Mouse (Mus musculus): ENCODE data around the gene Ccdc92.

Ccdc92 gene

DNA sequence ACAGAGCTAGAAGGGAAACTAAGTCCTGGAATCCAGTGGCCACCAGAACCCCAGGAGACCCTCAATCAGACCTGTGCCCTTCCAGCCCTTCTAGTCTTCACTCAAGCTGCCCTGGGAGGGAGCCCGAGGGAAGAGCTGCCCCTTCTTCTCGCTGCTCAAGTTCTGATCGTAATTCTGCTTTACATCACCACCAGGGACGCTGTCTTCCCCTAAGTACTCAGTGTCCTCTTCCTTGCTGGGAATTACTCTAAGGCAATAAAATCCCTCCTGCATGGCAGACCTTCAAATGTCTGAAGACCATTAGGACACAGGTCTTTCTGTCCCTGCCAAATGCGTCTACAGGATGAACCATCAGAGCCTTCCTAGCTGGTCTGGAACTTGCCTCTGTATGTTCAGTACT lies 2.2 kb downstream of the Ccdc92 start:
- no peak for DNase-seq (ENCODE audit: low read depth in 1 of 2, low spot score in 2 of 2)

DNA sequence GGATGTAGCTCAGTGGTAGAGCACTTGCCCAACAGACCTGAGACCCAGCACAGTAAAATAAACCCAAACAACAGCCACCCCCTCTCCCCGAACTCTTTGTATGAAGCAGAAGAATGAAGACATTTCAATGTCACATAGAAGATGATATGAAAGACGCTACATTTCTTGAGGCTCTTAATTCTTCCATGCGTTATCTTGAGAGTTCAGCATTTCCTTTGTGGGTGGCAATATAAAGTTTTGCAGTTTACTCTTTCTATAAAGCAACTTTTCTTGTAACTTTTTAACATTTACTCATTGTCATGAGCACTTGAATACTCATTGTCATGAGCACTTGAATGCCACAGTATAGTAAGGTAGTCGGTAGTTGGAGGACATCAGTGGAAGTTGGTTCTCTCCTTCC lies 8.0 kb downstream of the Ccdc92 start:
- DNase-seq (ENCODE audit: low read depth in 1 of 2, low spot score in 2 of 2) = no peak

DNA sequence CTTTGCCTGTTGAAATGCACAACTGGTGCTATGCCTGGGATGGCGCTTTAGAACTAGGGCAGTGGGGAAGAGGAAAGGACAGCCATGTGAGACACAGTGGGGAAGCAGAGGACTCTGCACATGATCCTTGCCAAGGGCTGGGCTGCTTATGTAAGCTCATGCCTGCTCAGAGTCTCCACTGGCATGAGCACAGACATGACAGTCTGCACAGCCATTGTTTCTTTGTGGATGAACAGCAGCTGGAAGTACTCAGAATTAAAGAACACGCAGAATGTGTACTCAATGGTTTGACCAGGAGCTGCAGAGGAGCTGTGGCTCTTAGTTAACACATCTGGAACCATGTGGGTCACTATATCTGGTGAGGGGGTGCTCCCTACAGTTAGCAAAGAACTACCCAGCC lies 9.1 kb downstream of the Ccdc92 start:
- DNase-seq (ENCODE audit: low read depth in 1 of 2, low spot score in 2 of 2) = no peak

- no peak for DNase-seq (ENCODE audit: low read depth in 1 of 2, low spot score in 2 of 2)
These were observed 9.9 kb downstream of the Ccdc92 start for GRCm38 (mm10) chr5:124852294-124852693.

- no peak for DNase-seq (ENCODE audit: low read depth in 1 of 2, low spot score in 2 of 2)
These were observed 10.7 kb downstream of the Ccdc92 start for GRCm38 (mm10) chr5:124851572-124851971.

DNA sequence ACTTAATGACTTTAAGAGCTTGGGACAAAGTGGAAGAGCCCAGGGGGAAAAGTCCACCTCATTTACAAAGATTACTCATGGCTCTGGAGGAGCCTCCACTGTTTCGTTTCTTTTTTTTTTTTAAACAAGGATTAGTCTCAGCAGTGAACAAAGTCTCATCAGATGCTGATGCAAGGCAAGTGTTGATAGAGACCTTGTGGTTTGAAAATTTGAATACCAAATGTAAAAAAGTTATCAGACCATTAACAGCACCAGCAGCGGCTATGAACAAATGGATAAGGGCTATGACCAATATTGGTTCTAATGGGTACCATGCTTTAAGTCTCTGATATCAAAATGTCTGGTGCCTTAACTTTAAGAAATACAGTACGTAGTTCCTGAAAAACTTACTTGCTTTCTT lies 13.2 kb downstream of the Ccdc92 start:
- no peak for DNase-seq (ENCODE audit: low read depth in 1 of 2, low spot score in 2 of 2)

- no peak for DNase-seq (ENCODE audit: low read depth in 1 of 2, low spot score in 2 of 2)
These were observed 15.2 kb downstream of the Ccdc92 start for GRCm38 (mm10) chr5:124847014-124847413.

DNA sequence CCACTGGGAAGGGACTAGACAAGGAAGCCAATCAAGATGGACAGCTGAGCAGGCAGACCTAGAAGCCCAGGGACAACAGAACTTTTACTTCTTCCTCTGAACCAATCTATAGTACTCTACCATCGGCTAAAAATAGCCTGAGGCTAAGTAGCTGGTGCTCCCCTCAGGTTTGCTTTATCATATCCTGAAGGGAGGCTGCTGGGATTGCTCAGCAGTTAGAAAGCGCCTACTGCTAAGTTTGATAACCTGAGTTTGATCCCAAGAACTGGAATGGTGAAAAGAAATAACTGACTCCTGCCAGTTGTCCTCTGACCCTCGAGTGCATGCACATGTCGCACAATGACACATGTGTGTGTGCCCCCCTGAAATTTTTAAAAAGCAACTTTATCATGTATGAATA lies 17.3 kb downstream of the Ccdc92 start:
- no peak for DNase-seq (ENCODE audit: low read depth in 1 of 2, low spot score in 2 of 2)

DNA sequence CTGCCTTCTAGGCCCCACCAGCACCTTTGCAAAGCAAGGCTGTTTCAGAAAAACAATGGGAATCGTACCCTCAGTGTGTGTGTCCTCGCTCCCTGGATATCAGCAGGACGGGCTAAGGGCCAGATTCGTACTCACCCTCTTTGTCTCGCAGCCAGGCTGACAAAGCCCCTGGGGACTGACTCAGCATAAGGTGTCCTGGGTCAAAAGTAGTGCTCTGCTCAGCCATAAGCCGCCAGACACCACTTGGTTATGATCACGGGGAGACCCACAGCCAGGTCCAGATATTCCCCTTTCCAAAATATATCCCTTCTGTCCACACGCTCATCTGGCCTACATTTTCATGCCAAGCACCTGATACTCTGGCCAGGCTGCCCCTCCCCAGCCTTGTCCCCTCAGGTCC lies 18.8 kb downstream of the Ccdc92 start:
- no peak for DNase-seq (ENCODE audit: low read depth in 1 of 2, low spot score in 2 of 2)

DNA sequence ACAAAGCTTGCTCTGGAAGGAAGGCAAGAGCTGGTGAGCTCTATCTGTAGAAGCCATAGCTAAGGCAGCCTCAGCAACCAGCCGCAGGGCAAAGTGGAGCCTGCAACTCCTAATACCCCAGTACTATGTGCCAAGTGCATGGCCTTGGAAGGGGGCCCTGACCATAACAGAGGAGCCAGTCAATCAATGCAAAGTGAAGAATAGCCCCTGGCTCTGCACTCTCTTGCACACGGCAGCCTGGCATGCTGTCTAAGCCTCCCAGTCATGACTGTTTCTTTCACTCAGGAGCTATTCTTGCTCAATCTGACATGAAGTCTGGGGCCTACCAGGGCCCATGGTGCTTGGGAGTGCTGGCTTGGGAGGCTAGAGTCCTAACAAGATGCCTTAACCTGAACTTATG lies 21.6 kb downstream of the Ccdc92 start:
- no peak for DNase-seq (ENCODE audit: low read depth in 1 of 2, low spot score in 2 of 2)

DNA sequence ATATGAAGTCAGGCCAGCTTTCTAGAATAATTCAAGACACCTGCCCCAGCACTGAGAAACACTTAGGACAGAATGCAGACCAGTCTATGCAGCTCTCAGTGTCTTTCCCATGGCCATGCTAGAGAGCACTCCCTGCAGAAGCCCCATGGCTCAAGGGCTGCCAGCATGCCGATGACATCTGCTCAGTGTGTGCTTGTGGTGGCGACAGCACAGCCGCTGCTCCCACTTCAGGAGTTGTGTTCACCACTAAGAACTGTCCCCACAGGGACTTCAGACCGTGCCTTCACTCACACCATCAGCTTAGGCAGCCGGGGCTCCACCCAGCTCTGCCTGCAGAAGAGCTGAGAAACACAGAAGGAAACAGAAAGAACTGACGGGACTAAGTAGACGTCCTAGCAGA lies 22.0 kb downstream of the Ccdc92 start:
- DNase-seq (ENCODE audit: low read depth in 1 of 2, low spot score in 2 of 2) = no peak

DNA sequence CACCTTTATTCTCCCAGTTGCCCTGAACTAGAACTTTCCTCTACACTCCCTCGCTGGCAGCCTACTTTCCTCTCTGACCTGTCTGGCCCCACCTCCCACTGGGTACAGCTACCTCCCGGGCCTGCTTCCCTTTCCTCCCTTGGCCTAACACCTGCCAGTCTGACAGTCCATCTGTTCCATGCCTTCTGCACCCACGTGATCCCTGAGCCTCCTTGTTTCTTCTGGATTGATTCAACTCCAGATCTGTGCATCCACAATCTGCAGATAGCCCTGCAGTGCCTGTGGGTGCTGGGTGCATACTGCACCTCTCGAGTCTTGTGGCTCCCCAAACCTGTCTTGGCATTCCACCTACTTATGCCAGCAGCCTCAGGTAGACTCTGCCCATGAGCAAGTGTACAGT lies 25.6 kb downstream of the Ccdc92 start:
- DNase-seq (ENCODE audit: low read depth in 1 of 2, low spot score in 2 of 2) = no peak

- DNase-seq (ENCODE audit: low read depth in 1 of 2, low spot score in 2 of 2) = no peak
These were observed 26.1 kb downstream of the Ccdc92 start for GRCm38 (mm10) chr5:124836075-124836474.

DNA sequence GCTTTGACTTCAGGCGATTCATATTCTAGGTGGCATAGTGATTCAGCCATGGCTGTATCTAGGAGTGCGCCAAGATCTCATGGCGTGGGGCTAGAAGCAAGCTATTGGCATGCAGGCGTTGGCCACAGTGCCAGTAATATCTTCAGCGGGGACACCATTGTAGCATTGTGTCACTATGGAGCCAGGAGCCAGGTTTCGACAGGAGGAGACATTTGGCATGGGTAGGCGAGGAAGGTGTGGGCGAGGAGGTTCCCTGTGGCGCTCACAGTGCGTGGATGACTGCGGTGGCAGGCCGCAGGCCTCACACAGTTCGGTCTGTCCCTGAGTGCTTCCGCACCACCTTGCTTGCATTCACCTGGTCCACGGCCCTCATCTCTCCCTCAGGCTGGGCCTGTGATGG lies 27.0 kb downstream of the Ccdc92 start:
- DNase-seq (ENCODE audit: low read depth in 1 of 2, low spot score in 2 of 2) = no peak

DNA sequence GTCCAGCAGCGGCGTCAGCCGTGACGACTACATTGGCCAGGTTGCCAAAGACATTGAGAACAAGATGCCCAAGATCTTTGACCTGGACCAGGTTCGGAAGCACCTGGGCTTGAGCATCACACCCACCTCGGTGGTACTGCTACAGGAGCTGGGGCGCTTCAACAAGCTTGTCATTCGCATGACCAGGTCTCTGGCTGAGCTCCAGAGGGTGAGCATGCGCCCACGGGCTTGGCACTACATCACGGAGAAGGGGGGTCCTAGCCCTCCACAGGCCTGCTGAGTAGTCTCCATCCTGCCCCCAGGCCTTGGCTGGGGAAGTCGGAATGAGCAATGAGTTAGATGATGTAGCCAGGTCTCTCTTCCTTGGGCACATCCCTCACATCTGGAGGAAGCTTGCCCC lies 31.9 kb downstream of the Ccdc92 start:
- no peak for DNase-seq (ENCODE audit: low read depth in 1 of 2, low spot score in 2 of 2)

- no peak for DNase-seq (ENCODE audit: low read depth in 1 of 2, low spot score in 2 of 2)
These were observed 39.9 kb downstream of the Ccdc92 start for GRCm38 (mm10) chr5:124822128-124822894.

GRCm38 (mm10) chr5:124817050-124817449 lies 45.2 kb downstream of the Ccdc92 start:
- no peak for DNase-seq (ENCODE audit: low read depth in 1 of 2, low spot score in 2 of 2)

GRCm38 (mm10) chr5:124814797-124815196 lies 47.4 kb downstream of the Ccdc92 start:
- no peak for DNase-seq (ENCODE audit: low read depth in 1 of 2, low spot score in 2 of 2)

- DNase-seq (ENCODE audit: low read depth in 1 of 2, low spot score in 2 of 2) = no peak
These were observed 49.8 kb downstream of the Ccdc92 start for GRCm38 (mm10) chr5:124812466-124812865.

DNA sequence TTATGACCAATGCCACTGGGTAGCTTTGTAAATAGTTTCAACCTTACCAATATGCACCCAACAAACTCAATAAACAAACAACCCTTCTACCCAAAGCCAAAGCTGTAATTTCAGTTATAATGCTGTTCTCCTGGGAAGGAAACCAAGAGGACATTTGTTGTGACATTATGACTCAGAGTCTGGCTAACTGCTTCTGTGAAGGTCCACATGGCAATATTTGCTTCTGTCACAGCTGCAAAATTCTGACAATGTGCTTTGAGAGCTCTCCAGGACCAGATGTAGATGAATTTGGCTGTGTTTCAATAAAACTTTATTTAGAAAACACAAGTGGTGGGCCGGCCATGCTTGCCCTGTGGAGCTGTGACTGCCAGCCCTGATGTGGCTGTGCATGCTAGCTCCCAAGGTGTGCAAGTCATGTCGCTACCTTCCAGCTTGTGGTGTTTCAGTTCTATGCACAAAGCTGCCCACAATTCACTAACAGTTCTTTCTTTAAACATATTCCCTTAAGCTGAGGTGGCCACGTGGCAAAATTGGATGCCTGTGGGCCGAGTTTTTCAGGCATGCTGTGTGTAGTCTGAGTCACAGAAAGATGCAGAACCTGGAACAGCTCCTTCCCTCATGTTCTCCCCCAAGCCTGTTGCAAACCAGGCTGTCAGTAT lies 52.4 kb downstream of the Ccdc92 start:
- no peak for DNase-seq (ENCODE audit: low read depth in 1 of 2, low spot score in 2 of 2)

- no peak for DNase-seq (ENCODE audit: low read depth in 1 of 2, low spot score in 2 of 2)
These were observed 70.1 kb downstream of the Ccdc92 start for GRCm38 (mm10) chr5:124792112-124792511.

DNA sequence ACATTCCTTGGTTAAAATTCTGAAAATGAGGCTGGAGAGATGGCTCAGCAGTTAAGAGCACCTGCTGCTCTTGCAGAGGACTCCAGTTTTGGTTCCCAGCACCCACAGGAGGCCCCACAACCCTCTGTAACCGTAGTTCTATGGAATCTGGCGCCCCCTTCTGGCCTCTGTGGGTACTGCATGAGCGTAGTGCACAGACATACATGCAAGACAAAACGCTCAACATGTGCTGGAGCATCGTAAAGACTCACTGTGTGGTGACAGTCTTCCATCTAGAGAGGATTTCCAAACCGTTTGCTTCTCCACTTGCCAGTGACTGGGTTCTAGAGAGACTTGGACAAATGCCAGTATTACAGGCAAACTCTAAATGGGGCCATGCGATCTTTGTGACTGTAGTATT lies 76.6 kb downstream of the Ccdc92 start:
- DNase-seq (ENCODE audit: low read depth in 1 of 2, low spot score in 2 of 2) = no peak

All from monocyte, adult 2 months (primary cell).